Mouse (Mus musculus): ENCODE measurements around the gene Ifna7. TPM values are rescaled to one million over a fixed set of nuclear protein-coding genes. Genes with fewer than 3 reads are reported as not detected.
"Not testable (repeated sequence)": the region's sequence is repeated elsewhere in the genome, so short reads cannot be mapped to it uniquely, and the experiment has no call there.

The Ifna7 gene
- total and polyA plus RNA-seq, 2 experiments from 2014 or later, result not detected

DNA sequence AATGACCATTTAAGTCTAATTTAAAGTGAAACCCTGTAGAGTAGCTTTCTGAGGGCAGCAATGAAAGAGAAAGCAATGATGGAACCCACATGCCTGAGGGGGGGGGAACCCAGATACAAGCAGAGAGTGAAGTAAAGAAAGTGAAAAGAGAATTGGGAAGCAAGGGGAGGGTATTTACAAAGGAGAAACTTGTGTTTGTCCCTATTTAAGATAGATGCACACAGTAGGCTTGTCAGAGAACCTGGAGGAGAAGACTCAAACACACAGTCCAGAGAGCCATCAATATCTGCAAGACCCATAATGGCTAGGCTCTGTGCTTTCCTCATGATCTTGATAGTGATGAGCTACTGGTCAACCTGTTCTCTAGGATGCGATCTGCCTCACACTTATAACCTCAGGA is 3.6 kb downstream of the Ifna7 start, which contains the start of gene Ifna11:
Ifna11 (plus strand) TSS at position 301 of the 400 bp plus-strand sequence.
- TF ChIP-seq CTCF (IDR thresholded peaks at IDR 0.05; ENCODE audit: low read depth), result no peak
- DNase-seq (no peak), ATAC-seq (no peak)
- Histone ChIP-seq H3K36me3 (ENCODE audit: insufficient read depth) (no peaks in the 10 kb centered on the region), H3K4me2 (ENCODE audit: low read depth) (no peak within 1 kb of the TSS), H3K9ac (no peak within 1 kb of the TSS), H3K27ac (ENCODE audit: low read depth, low read length) (no peak within 1 kb of the TSS), H3K4me1 (ENCODE audit: insufficient read depth) (no peaks in the 10 kb centered on the region), H3K9me3 (ENCODE audit: low read length) (no peaks in the 10 kb centered on the region), H3K27me3 (ENCODE audit: insufficient read depth, low read length) (no peaks in the 10 kb centered on the region), H3K4me3 (ENCODE audit: low read depth, low read length) (no peak within 1 kb of the TSS)
- 92% methylated on average over 1 of the region's 1 CpGs for WGBS

DNA sequence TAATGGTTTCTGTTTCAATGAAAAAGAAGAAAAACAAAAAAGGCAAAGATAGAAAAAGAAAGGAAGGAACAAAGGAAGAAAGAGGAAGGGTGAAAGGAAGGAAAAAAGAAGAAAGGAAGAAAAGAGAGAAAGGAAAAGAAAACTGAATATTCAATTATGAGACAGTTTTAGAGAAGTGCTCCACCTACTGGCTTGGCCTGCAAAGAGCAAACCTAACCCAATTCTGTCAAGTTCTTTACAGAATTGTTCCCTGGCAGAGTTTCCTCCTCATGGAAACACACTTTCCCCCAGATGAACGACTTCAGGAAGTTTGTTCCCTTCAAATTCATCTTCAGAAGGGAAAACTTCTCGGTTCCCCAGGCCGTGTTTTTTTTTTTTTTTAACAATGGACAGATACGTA is 7.0 kb downstream of the Ifna7 start:
- H3K9ac ChIP-seq, result no peak overlapping the region
- no peaks in the 10 kb centered on the region for H3K36me3 ChIP-seq (ENCODE audit: insufficient read depth)
- H3K4me2 ChIP-seq (ENCODE audit: low read depth), result no peak overlapping the region
- H3K4me3 ChIP-seq (ENCODE audit: low read depth, low read length), result no peak overlapping the region
- peak; percentile 36 for DNase-seq
- no peaks in the 10 kb centered on the region for H3K9me3 ChIP-seq (ENCODE audit: low read length)
- peak; percentile 69 for TF ChIP-seq CTCF (IDR thresholded peaks at IDR 0.05; ENCODE audit: low read depth)
- ATAC-seq, result no peak
- no peak overlapping the region for H3K27ac ChIP-seq (ENCODE audit: low read depth, low read length)
- H3K4me1 ChIP-seq (ENCODE audit: insufficient read depth), result no peaks in the 10 kb centered on the region
- WGBS, result 26% methylated on average over 4 of the region's 4 CpGs
- H3K27me3 ChIP-seq (ENCODE audit: insufficient read depth, low read length), result no peaks in the 10 kb centered on the region

DNA sequence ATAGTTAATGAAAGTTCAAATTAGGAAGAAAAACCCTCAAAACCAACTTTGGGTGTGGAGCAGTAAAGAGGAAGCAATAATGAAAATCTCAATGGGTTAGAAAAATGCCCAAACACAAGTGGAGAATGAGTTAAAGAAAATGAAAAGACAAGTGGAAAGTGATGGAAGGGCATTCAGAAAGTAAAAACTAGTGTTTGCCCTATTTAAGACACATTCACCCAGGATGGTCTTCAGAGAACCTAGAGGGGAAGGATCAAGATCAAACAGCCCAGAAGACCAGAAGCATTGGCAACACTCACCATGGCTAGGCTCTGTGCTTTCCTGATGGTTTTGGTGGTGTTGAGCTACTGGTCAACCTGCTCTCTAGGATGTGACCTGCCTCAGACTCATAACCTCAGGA is 11.1 kb downstream of the Ifna7 start, which contains the start of gene Ifna6:
Ifna6 (plus strand) TSS at position 301 of the 400 bp plus-strand sequence.
- not testable (repeated sequence) for H3K4me2 ChIP-seq (ENCODE audit: low read depth); H3K4me3 ChIP-seq (ENCODE audit: low read depth, low read length); H3K9me3 ChIP-seq (ENCODE audit: low read length); ATAC-seq; H3K27ac ChIP-seq (ENCODE audit: low read depth, low read length); H3K27me3 ChIP-seq (ENCODE audit: insufficient read depth, low read length); H3K9ac ChIP-seq; H3K4me1 ChIP-seq (ENCODE audit: insufficient read depth); DNase-seq; H3K36me3 ChIP-seq (ENCODE audit: insufficient read depth)

DNA sequence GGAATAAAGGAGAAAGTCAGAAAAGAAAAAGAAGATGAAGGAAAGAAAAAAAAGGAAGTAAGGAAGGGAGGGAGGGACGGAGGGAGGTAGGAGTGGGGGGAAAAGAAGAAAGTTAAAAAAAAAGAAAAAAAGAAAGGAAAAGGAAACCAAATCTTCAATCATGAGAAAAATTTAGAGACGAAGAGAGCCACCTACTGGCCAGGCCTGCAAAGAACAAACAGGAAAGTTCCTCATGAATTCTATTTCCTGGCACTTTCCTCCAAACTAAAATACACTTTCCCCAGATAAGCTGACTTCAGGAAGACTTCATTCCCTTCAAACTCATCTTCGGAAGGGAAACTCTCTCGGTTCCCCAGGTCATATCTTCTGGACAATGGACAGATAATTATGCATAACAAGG is 14.5 kb downstream of the Ifna7 start:
- Histone ChIP-seq H3K36me3 (ENCODE audit: insufficient read depth) (no peaks in the 10 kb centered on the region), H3K27ac (ENCODE audit: low read depth, low read length) (no peak overlapping the region), H3K4me2 (ENCODE audit: low read depth) (no peak overlapping the region), H3K9ac (no peak overlapping the region), H3K4me1 (ENCODE audit: insufficient read depth) (no peaks in the 10 kb centered on the region), H3K9me3 (ENCODE audit: low read length) (no peaks in the 10 kb centered on the region), H3K4me3 (ENCODE audit: low read depth, low read length) (no peak overlapping the region), H3K27me3 (ENCODE audit: insufficient read depth, low read length) (no peaks in the 10 kb centered on the region)
- ATAC-seq, result no peak
- TF ChIP-seq CTCF (IDR thresholded peaks at IDR 0.05; ENCODE audit: low read depth), result peak; percentile 66
- 22% methylated on average over 4 of the region's 4 CpGs for WGBS
- DNase-seq, result peak; percentile 57

DNA sequence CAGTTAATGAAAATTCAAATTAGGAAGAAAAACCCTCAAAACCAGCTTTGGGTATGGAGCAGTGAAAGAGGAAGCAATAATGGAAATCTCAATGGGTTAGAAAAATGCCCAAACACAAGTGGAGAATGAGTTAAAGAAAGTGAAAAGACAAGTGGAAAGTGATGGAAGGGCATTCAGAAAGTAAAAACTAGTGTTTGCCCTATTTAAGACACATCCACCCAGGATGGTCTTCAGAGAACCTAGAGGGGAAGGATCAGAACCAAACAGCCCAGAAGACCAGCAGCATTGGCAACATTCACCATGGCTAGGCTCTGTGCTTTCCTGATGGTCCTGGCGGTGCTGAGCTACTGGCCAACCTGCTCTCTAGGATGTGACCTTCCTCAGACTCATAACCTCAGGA is 19.2 kb downstream of the Ifna7 start, which contains the start of gene Ifna5:
Ifna5 (plus strand) TSS at position 301 of the 400 bp plus-strand sequence.
- H3K4me3 ChIP-seq (ENCODE audit: low read depth, low read length); ATAC-seq; H3K27me3 ChIP-seq (ENCODE audit: insufficient read depth, low read length); H3K9me3 ChIP-seq (ENCODE audit: low read length); H3K4me1 ChIP-seq (ENCODE audit: insufficient read depth); DNase-seq; H3K36me3 ChIP-seq (ENCODE audit: insufficient read depth); H3K9ac ChIP-seq; H3K27ac ChIP-seq (ENCODE audit: low read depth, low read length); H3K4me2 ChIP-seq (ENCODE audit: low read depth): not testable (repeated sequence)
- 78% methylated on average over 1 of the region's 1 CpGs for WGBS

DNA sequence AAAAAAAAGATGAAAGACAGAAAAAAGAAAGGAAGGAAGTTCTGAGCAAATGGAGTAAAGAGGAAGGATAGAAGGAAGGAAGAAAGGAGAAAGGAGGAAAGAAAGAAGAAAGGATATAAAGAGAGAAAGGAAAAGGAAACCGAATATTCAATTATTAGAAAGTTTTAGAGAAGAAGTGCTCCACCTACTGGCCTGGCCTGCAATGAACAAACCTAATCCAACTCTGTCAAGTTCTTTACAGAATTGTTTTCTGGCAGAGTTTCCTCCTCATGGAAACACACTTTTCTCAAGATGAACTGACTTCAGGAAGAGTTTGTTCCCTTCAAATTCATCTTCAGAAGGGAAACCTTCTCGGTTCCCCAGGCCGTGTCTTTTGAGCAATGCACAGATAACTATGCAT is 22.8 kb downstream of the Ifna7 start:
- Histone ChIP-seq H3K36me3 (ENCODE audit: insufficient read depth) (no peaks in the 10 kb centered on the region), H3K4me3 (ENCODE audit: low read depth, low read length) (no peak overlapping the region), H3K27ac (ENCODE audit: low read depth, low read length) (no peak overlapping the region), H3K9ac (no peak overlapping the region), H3K9me3 (ENCODE audit: low read length) (no peaks in the 10 kb centered on the region), H3K4me2 (ENCODE audit: low read depth) (no peak overlapping the region), H3K4me1 (ENCODE audit: insufficient read depth) (no peaks in the 10 kb centered on the region), H3K27me3 (ENCODE audit: insufficient read depth, low read length) (no peaks in the 10 kb centered on the region)
- WGBS, result 41% methylated on average over 3 of the region's 3 CpGs
- ATAC-seq (no peak), DNase-seq (no peak)
- peak; percentile 58 for TF ChIP-seq CTCF (IDR thresholded peaks at IDR 0.05; ENCODE audit: low read depth)

DNA sequence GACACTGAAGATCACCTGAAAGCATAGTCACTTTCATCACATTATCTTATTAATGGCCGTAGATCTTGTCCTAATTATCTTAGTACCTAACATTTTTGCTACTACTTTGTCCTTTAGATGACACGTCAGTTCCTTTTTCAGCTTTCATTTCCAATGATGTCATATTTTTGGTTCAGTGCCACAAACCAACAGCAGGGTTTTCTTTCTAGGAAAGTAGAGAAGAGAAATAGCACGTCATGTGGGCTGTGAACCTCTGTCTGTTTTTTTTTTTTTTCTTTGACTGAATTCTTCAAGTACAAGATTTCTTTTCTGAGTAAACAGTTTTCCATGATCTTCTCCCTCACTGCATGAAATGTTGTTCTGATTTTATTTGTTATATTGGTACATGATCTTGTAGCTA is 24.0 kb downstream of the Ifna7 start:
- Histone ChIP-seq H3K27me3 (ENCODE audit: insufficient read depth, low read length) (no peaks in the 10 kb centered on the region), H3K4me1 (ENCODE audit: insufficient read depth) (no peaks in the 10 kb centered on the region), H3K9ac (no peak overlapping the region), H3K9me3 (ENCODE audit: low read length) (no peaks in the 10 kb centered on the region), H3K4me3 (ENCODE audit: low read depth, low read length) (no peak overlapping the region), H3K4me2 (ENCODE audit: low read depth) (no peak overlapping the region), H3K27ac (ENCODE audit: low read depth, low read length) (no peak overlapping the region), H3K36me3 (ENCODE audit: insufficient read depth) (no peaks in the 10 kb centered on the region)
- DNase-seq, result no peak
- ATAC-seq, result no peak
- WGBS, result 65% methylated on average over 3 of the region's 3 CpGs
- TF ChIP-seq CTCF (IDR thresholded peaks at IDR 0.05; ENCODE audit: low read depth), result no peak

DNA sequence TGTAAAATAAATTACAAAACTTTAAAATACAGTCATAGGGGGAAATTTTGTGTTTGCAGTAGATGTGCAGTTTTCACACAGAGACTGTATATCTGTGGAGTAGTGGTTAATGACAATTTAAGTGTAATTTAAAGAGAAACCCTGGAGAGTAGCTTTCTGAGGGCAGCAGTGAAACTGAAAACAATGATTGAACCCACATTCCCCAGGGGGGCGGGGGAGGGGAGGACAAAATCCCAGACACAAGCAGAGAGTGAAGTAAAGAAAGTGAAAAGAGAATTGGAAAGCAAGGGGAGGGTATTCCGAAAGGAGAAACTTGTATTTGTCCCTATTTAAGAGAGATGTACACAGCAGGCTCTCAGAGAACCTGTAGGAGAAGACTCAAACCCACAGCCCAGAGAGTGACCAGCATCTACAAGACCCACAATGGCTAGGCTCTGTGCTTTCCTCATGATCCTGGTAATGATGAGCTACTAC is 25.4 kb downstream of the Ifna7 start, which contains the start of gene Ifna4:
Ifna4 (plus strand) TSS at position 424 of the 474 bp plus-strand sequence.
- DNase-seq (no peak), ATAC-seq (no peak)
- Histone ChIP-seq H3K4me3 (ENCODE audit: low read depth, low read length) (no peak within 1 kb of the TSS), H3K4me2 (ENCODE audit: low read depth) (no peak within 1 kb of the TSS), H3K9ac (no peak within 1 kb of the TSS), H3K36me3 (ENCODE audit: insufficient read depth) (no peaks in the 10 kb centered on the region), H3K27me3 (ENCODE audit: insufficient read depth, low read length) (no peaks in the 10 kb centered on the region), H3K9me3 (ENCODE audit: low read length) (no peaks in the 10 kb centered on the region), H3K27ac (ENCODE audit: low read depth, low read length) (no peak within 1 kb of the TSS), H3K4me1 (ENCODE audit: insufficient read depth) (no peaks in the 10 kb centered on the region)
- TF ChIP-seq CTCF (IDR thresholded peaks at IDR 0.05; ENCODE audit: low read depth), result no peak
- 37% methylated on average over 2 of the region's 2 CpGs for WGBS
